Mouse (Mus musculus) heart, adult 2 months (tissue): ENCODE data around the gene Sec14l1. TPM values are rescaled to one million over a fixed set of nuclear protein-coding genes. Genes with fewer than 3 reads are reported as not detected.

Source experiments
- DNase-seq, 2 experiments: peaks; one replicate each; pipeline ENCODE4 v3.0.0; 2021
- H3K27ac ChIP-seq: fragments of 200-600 bp; 2 replicates; pipeline ENCODE4 v1.8.1; 2022
- H3K27me3 ChIP-seq: fragments of 200-500 bp; 2 replicates; pipeline ENCODE4 v1.6.1; 2012; ENCODE audit warnings: mild to moderate bottlenecking, low read length, inconsistent platforms, mixed read lengths; ENCODE audit not compliant: control insufficient read depth, insufficient read depth
- H3K36me3 ChIP-seq: fragments of 200-500 bp; 2 replicates; pipeline ENCODE4 v1.6.1; 2012; ENCODE audit warnings: low read length, inconsistent platforms; ENCODE audit not compliant: control insufficient read depth, insufficient read depth
- H3K4me1 ChIP-seq: fragments of 200-500 bp; 2 replicates; pipeline ENCODE4 v1.6.1; 2011; ENCODE audit warnings: low read length; ENCODE audit not compliant: control insufficient read depth, insufficient read depth
- H3K4me3 ChIP-seq: fragments of 200-600 bp; 2 replicates; pipeline ENCODE4 v1.8.1; 2022
- H3K79me2 ChIP-seq: fragments of 200-500 bp; replicated peaks from 2 replicates; pipeline ENCODE4 v1.6.1; 2012; ENCODE audit warnings: mild to moderate bottlenecking, inconsistent platforms, low read length, moderate library complexity, mixed read lengths; ENCODE audit not compliant: control insufficient read depth, insufficient read depth
- H3K9ac ChIP-seq: fragments of 200-500 bp; 2 replicates; pipeline ENCODE4 v1.6.1; 2012; ENCODE audit warnings: low read depth, mild to moderate bottlenecking, control low read depth, inconsistent platforms, low read length, mixed read lengths
- CTCF ChIP-seq: fragments of 200-600 bp; IDR thresholded peaks from 2 replicates; pipeline ENCODE4 v1.8.1; 2022; ENCODE audit warnings: antibody characterized with exemption, mild to moderate bottlenecking, moderate library complexity
- EP300 ChIP-seq: fragments of 200-500 bp; IDR thresholded peaks from 2 replicates; pipeline ENCODE4 v1.6.1; 2011; ENCODE audit warnings: low read depth, low read length, control low read depth; ENCODE audit not compliant: insufficient read depth
- POLR2A ChIP-seq: fragments of 200-500 bp; IDR thresholded peaks from 2 replicates; pipeline ENCODE4 v1.6.1; 2011; ENCODE audit warnings: mild to moderate bottlenecking, low read depth, low read length, control low read depth; ENCODE audit not compliant: insufficient read depth
- WGBS: fragments of 180-500 bp; shearing (Covaris S2); methylation state at CpG from one replicate; pipeline ENCODE4 v1.1.7; 2018; 5-methylcytosine and 5-hydroxymethylcytosine counted together
- intact Hi-C: fragments of 180-260 bp; cut with DNase I; formaldehyde crosslinking; loops from one replicate; pipeline ENCODE4 v1.15.1; 2025
- polyA plus RNA-seq: library from polyadenylated mRNA; depleted of rRNA; stranded (reverse); fragments of >200 nt; gene quantifications from 2 replicates; pipeline ENCODE4 v1.2.3, GENCODE M21; 2012
- total RNA-seq, 2 experiments: library from RNA; stranded (reverse); gene quantifications; 2 replicates each; pipeline ENCODE4 v1.2.3; 2021

Gene Sec14l1
- total and polyA plus RNA-seq, 3 experiments = 65.4 to 89.5 (median 71.5) TPM

DNA sequence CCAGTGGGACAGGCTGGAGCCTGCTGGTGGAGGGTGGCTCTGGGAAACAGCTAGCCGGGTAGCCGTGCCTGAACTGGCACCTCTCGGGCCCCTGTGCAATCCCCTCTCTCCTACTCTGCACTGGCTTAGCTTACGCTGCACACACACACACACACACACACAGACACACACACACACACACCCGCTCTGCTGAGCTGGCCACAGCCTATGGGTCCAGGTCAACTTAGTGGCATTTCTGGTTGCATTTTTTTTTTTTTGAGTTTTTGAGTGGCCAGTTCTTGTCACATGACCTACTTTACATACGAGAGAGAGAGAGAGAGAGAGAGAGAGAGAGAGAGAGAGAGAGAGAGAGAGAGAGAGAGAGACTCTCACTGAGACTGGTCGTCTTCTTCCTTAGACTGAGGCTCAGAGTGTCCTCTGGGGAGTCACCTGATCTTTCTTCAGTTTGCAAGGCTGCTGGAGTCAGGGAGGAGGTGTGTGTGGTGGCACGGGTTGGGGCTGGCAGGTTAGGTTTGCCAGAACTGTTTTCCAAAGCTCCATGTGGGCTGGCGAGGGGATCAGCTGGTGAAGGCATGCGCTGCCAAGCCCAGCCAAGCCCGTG, 3.9 kb downstream of the Sec14l1 start:
- intact Hi-C loops = loop anchor here (1.0 kb wide), 1 partner anchor 38 kb away; no protein-coding TSS in a partner anchor
- peak overlapping the region; percentile 100 for H3K27ac ChIP-seq
- DNase-seq = peak; percentile 52 to 64

DNA sequence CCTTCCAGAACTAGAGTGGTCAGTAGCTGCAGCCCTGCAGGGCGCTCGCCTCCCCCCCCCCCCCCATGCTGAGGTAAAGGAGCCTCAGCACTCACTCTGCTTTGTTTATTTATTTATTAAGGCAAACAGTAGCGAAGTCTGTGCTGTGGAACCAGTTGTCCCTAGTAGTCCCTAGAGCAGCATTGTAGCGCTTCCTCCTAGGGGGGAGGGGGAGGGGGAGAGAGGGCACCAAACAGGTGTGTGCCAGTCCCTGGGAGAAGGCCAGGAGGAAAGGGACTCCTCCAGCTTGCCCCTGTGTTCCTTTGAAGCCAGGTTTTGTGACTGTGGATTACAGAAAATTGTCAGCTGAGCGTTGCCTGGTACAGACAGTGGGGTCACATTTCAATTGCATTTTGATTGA, 4.8 kb downstream of the Sec14l1 start:
- TF ChIP-seq CTCF = no peak
- no peak for TF ChIP-seq EP300
- H3K79me2 ChIP-seq = peaks cover 20% of the 10 kb centered on the region
- peak overlapping the region; percentile 11; the same call in 1 of the 2 replicates for H3K4me3 ChIP-seq
- H3K4me1 ChIP-seq = peaks cover 52% of the 10 kb centered on the region
- 26% methylated on average over 5 of the region's 5 CpGs for WGBS
- peaks cover 40% of the 10 kb centered on the region for H3K36me3 ChIP-seq
- no peaks in the 10 kb centered on the region for H3K27me3 ChIP-seq
- peak in 1 of 2 experiments; percentile 23 for DNase-seq
- peak overlapping the region; percentile 68 for H3K27ac ChIP-seq
- intact Hi-C loops = loop anchor here (1.0 kb wide), 1 partner anchor 38 kb away; no protein-coding TSS in a partner anchor
- peak overlapping the region; percentile 48 for H3K9ac ChIP-seq

More for the DNA sequence above, 3.9 kb downstream of the Sec14l1 start:
- peak overlapping the region; percentile 99 for H3K4me3 ChIP-seq
- H3K9ac ChIP-seq = peak overlapping the region; percentile 52
- no peaks in the 10 kb centered on the region for H3K27me3 ChIP-seq
- peaks cover 44% of the 10 kb centered on the region for H3K4me1 ChIP-seq
- TF ChIP-seq EP300 (peak; percentile 50; the same call in 1 of the 2 replicates), CTCF (no peak)
- 19% methylated on average over 11 of the region's 11 CpGs for WGBS
- peaks cover 38% of the 10 kb centered on the region for H3K36me3 ChIP-seq
- H3K79me2 ChIP-seq = peaks cover 18% of the 10 kb centered on the region

DNA sequence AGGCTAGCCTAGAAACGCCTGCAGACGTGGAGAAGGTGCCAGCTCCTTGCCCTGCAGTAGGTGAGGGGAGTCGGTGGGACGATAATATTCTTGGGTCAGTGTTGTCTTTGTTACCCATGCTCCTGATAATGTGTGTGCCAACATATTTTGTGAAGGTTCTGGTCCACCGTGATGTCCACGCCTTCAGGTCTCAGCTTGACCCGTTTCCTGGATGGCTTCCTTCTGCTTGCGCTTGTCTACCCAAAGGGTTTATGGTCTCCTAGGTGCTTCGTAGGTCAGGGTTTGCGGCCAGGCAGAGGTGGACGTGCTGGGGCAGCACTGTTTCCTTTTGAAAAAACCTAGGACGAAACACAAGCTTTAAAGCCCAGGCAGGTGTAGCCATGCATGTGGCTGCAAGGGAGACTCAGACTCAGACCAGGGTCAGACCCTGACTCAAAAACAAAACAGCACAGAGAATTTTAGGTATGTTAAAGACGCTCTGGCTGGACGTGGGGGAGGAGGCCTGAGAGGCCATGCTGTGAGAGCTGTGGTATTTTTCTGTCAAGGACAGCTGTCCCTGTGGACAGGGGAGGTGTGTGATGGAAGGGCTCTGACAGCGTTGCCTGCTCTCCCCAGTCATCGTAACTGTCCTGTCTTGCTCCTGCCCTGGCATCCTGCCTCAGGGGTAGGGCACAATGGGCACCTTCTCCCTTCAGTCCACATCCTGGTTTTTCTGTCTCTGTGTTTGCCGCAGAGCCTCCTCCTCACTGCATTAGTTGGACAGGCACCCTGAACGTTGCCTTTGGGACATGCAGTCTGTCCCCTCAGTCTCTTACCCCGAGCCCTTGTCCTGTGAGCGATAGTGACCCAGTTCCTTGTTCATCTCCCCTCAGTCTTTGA, 5.6 kb downstream of the Sec14l1 start:
- peak; percentile 33 to 41 for DNase-seq
- Histone ChIP-seq H3K27ac (peak overlapping the region; percentile 68), H3K4me1 (peaks cover 53% of the 10 kb centered on the region), H3K9ac (peak overlapping the region; percentile 30), H3K4me3 (peak overlapping the region; percentile 25; the same call in 1 of the 2 replicates), H3K79me2 (peaks cover 20% of the 10 kb centered on the region), H3K27me3 (no peaks in the 10 kb centered on the region), H3K36me3 (peaks cover 43% of the 10 kb centered on the region)
- TF ChIP-seq EP300 (0 out of 2 replicates have a peak, but pooled peaks have one; percentile 17), CTCF (no peak)
- WGBS = 15% methylated on average over 20 of the region's 20 CpGs
- intact Hi-C loops = no loop called here

DNA sequence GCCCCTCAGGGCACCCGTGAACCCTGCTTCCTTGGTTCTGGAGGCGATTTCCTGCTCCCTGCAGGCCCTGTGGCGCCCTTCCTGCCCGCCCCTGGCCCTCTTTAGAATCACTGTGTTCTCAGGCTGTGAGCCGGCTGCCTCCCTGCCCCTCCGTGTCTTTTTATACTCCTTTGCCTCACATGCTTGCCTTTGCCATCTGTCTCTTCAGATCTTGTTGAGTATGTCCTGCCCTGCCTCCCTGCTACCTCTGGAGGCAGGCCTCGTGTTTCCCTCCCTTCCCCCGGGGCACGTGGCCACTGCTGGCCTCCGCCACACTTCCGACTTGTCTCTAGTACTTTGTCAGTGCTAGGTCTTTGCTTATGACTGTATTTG, 6.2 kb downstream of the Sec14l1 start:
- peak overlapping the region; percentile 30 for H3K9ac ChIP-seq
- peak overlapping the region; percentile 32 for H3K4me3 ChIP-seq
- peak overlapping the region; percentile 68 for H3K27ac ChIP-seq
- intact Hi-C loops = no loop called here
- TF ChIP-seq EP300 = peak; percentile 81
- TF ChIP-seq POLR2A = no peak; the same call in 1 of the 2 replicates
- TF ChIP-seq CTCF = peak; percentile 33
- H3K4me1 ChIP-seq = peaks cover 55% of the 10 kb centered on the region
- WGBS = 14% methylated on average over 11 of the region's 11 CpGs
- peaks cover 48% of the 10 kb centered on the region for H3K36me3 ChIP-seq
- no peaks in the 10 kb centered on the region for H3K27me3 ChIP-seq
- peak; percentile 66 to 76 for DNase-seq
- peaks cover 22% of the 10 kb centered on the region for H3K79me2 ChIP-seq

DNA sequence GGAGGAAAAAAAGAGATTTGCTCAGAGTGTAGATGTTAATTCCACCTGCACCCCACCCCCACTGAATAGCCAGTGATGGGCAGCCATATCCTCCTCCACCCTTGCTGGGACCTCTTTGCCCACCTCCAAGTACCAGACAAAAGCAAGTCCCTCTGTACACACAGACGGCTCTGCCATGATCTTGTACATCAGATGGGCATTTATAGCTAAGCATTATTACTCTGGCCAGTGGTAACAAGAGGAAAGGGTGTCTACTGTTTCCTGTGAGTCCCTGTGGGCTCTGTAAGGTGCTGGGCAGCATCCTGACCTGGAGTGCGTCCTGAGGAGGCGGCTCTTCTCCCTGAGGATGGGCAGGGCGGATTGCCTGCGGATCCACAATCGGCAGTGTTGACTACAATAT, 7.0 kb downstream of the Sec14l1 start:
- WGBS = 55% methylated on average over 6 of the region's 6 CpGs

More for the DNA sequence above, 7.0 kb downstream of the Sec14l1 start:
- intact Hi-C loops = no loop called here
- Histone ChIP-seq H3K9ac (no peak overlapping the region; the same call in 1 of the 2 replicates), H3K27me3 (no peaks in the 10 kb centered on the region), H3K27ac (peak overlapping the region; percentile 68), H3K4me3 (peak overlapping the region; percentile 32; the same call in 1 of the 2 replicates), H3K79me2 (peaks cover 22% of the 10 kb centered on the region), H3K36me3 (peaks cover 49% of the 10 kb centered on the region), H3K4me1 (peaks cover 56% of the 10 kb centered on the region)
- peak in 1 of 2 experiments; percentile 36 for DNase-seq
- no peak for TF ChIP-seq CTCF
- 0 out of 2 replicates have a peak, but pooled peaks have one; percentile 41 for TF ChIP-seq EP300
